Mouse (Mus musculus): Measurements from ENCODE around the gene Mpv17l2. TPM values are rescaled to one million over a fixed set of nuclear protein-coding genes. Genes with fewer than 3 reads are reported as not detected.

Gene Mpv17l2
- polyA plus RNA-seq, 1 experiment from 2014 or later: 36.6 TPM

DNA sequence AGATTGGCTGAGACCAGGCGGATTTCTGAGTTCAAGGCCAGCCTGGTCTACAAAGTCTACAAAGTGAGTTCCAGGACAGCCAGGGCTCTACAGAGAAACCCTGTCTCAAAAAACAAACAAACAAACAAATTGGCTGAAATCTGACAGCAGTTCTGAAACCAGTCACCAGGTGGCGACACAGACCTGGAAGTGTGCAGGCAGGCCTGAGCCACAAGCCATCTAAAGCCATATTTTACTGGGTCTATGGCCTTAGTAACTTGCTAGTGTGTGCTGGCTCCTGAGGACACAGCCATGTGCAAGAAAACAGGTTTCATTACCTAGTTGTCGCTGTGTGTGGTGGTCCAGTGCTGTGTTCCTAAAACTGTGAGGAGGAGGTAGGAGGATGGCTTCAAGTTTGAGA, 40.0 kb downstream of the Mpv17l2 start:
- Histone ChIP-seq H3K9ac (no peak overlapping the region), H3K36me3 (no peaks in the 10 kb centered on the region), H3K4me2 (replicated peaks) (no peak overlapping the region), H3K27me3 (peaks cover 13% of the 10 kb centered on the region; the same call in 1 of the 2 replicates), H3K4me3 (no peak overlapping the region), H3K9me3 (no peaks in the 10 kb centered on the region), H3K4me1 (peaks cover 3% of the 10 kb centered on the region; the same call in 1 of the 2 replicates), H3K27ac (no peak overlapping the region)
- 4% methylated on average over 3 of the region's 3 CpGs for WGBS
- peak; percentile 43; the same call in 1 of the 2 replicates for ATAC-seq (ENCODE audit: low FRiP score, low read depth)

GRCm38 (mm10) chr8:70719796-70720270, 40.9 kb downstream of the Mpv17l2 start:
- no peaks in the 10 kb centered on the region for H3K36me3 ChIP-seq
- 70% methylated on average over 9 of the region's 9 CpGs for WGBS
- H3K9me3 ChIP-seq: no peaks in the 10 kb centered on the region
- no peak for ATAC-seq (ENCODE audit: low FRiP score, low read depth)
- peaks cover 3% of the 10 kb centered on the region; the same call in 1 of the 2 replicates for H3K4me1 ChIP-seq
- H3K27ac ChIP-seq: no peak overlapping the region
- H3K4me3 ChIP-seq: no peak overlapping the region
- no peak overlapping the region for H3K9ac ChIP-seq
- H3K27me3 ChIP-seq: peaks cover 12% of the 10 kb centered on the region; the same call in 1 of the 2 replicates
- H3K4me2 ChIP-seq (replicated peaks): no peak overlapping the region

DNA sequence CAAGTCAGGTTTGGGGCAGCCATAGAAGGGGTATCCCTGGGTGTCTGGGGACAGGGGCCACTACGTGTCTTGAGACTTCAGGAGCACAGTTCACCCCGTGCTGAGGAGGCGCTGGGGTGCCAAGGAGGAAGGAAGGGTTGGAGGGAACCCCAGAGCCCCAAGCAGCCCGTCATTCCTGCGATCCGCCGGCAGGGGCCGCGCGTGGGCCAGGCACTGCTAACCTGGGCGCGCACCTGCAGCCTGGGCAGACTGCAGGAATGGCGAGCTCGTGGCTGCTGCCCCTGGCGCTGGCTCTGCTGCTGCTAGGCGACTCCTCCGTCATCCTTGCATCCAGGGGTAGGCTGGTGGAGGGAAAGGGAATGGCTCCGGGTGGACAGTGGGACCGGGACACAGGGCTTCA, 42.4 kb downstream of the Mpv17l2 start, which contains the start of gene Gm3336:
Gene Gm3336, plus strand, starts transcription at position 247 of the 400 bp plus-strand sequence.
- no peak within 1 kb of the TSS for H3K27ac ChIP-seq
- no peak for ATAC-seq (ENCODE audit: low FRiP score, low read depth)
- peaks cover 3% of the 10 kb centered on the region; the same call in 1 of the 2 replicates for H3K4me1 ChIP-seq
- H3K36me3 ChIP-seq: no peaks in the 10 kb centered on the region
- WGBS: 3% methylated on average over 19 of the region's 19 CpGs
- H3K9me3 ChIP-seq: no peaks in the 10 kb centered on the region
- H3K4me3 ChIP-seq: no peak within 1 kb of the TSS
- no peak within 1 kb of the TSS for H3K9ac ChIP-seq
- H3K4me2 ChIP-seq (replicated peaks): peak within 1 kb of the TSS; percentile 27
- peaks cover 12% of the 10 kb centered on the region; the same call in 1 of the 2 replicates for H3K27me3 ChIP-seq

DNA sequence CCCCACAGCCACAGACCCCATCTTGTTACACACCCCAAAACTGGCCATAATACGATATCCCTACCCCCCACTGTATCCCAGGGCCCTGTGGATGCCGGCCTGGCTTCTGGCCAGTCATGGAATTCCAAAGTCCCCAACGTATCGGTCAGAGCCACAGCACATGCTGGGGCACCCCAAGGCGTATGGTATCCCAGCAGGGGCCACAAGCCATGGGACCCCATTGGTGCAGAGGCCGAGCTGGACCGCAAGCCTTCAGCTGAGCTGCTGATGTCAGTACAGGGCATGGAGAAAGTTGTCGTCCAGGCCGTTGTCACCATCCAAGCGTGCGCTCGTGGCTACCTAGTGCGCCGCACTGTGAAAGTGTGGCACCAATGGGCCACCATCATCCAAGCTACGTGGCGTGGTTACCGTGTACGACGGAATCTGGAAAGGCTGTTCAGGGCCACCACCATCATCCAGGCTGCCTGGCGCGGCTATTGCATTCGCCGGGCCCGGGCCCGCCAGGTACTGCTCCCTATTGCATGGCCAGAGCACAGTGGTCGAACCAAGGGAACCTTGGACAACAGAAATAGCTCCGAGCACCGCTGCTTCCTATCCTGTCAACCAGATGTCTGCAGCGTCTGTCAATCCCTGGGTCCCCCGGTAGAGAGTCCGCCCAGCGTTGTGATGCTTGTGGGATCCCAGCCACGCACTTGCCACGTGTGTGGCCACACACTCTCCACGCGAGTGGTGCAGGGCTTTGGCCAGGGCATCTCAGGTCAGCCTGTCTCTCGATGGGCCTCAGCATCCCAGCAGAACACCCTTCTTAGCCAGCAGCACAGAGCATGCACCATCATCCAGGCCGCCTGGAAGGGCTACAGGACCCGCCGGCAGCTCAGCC, 44.0 kb downstream of the Mpv17l2 start:
- H3K4me1 ChIP-seq: peaks cover 3% of the 10 kb centered on the region; the same call in 1 of the 2 replicates
- no peak for ATAC-seq (ENCODE audit: low FRiP score, low read depth)
- no peak overlapping the region for H3K4me3 ChIP-seq
- no peak overlapping the region for H3K4me2 ChIP-seq (replicated peaks)
- H3K27ac ChIP-seq: no peak overlapping the region
- no peaks in the 10 kb centered on the region for H3K36me3 ChIP-seq
- no peak overlapping the region for H3K9ac ChIP-seq
- H3K9me3 ChIP-seq: no peaks in the 10 kb centered on the region
- H3K27me3 ChIP-seq: peaks cover 12% of the 10 kb centered on the region; the same call in 1 of the 2 replicates
- WGBS: 86% methylated on average over 40 of the region's 40 CpGs

- Histone ChIP-seq H3K9me3 (no peaks in the 10 kb centered on the region), H3K4me2 (replicated peaks) (no peak overlapping the region), H3K4me1 (peaks cover 3% of the 10 kb centered on the region; the same call in 1 of the 2 replicates), H3K27me3 (peaks cover 12% of the 10 kb centered on the region; the same call in 1 of the 2 replicates), H3K27ac (no peak overlapping the region), H3K36me3 (no peaks in the 10 kb centered on the region), H3K9ac (no peak overlapping the region), H3K4me3 (no peak overlapping the region)
- no peak for ATAC-seq (ENCODE audit: low FRiP score, low read depth)
- 48% methylated on average over 2 of the region's 2 CpGs for WGBS
These were observed 45.7 kb downstream of the Mpv17l2 start for GRCm38 (mm10) chr8:70715086-70715485.

- Histone ChIP-seq H3K27me3 (0 out of 2 replicates have a peak, but pooled peaks cover 4% of the 10 kb centered on the region), H3K9ac (no peak overlapping the region), H3K9me3 (no peaks in the 10 kb centered on the region), H3K36me3 (no peaks in the 10 kb centered on the region), H3K4me2 (replicated peaks) (no peak overlapping the region), H3K4me3 (no peak overlapping the region), H3K4me1 (peaks cover 3% of the 10 kb centered on the region; the same call in 1 of the 2 replicates), H3K27ac (no peak overlapping the region)
- WGBS: 85% methylated on average over 7 of the region's 7 CpGs
- no peak for ATAC-seq (ENCODE audit: low FRiP score, low read depth)
These were observed 46.8 kb downstream of the Mpv17l2 start for GRCm38 (mm10) chr8:70713991-70714390.

- H3K4me1 ChIP-seq: no peaks in the 10 kb centered on the region
- H3K27ac ChIP-seq: no peak overlapping the region
- H3K9ac ChIP-seq: no peak overlapping the region
- no peak overlapping the region for H3K4me2 ChIP-seq (replicated peaks)
- no peak overlapping the region for H3K4me3 ChIP-seq
- ATAC-seq (ENCODE audit: low FRiP score, low read depth): no peak
- no peaks in the 10 kb centered on the region for H3K27me3 ChIP-seq
- WGBS: 89% methylated on average over 11 of the region's 11 CpGs
- no peaks in the 10 kb centered on the region for H3K36me3 ChIP-seq
- H3K9me3 ChIP-seq: no peaks in the 10 kb centered on the region
These were observed 49.7 kb downstream of the Mpv17l2 start for GRCm38 (mm10) chr8:70711041-70711440.

DNA sequence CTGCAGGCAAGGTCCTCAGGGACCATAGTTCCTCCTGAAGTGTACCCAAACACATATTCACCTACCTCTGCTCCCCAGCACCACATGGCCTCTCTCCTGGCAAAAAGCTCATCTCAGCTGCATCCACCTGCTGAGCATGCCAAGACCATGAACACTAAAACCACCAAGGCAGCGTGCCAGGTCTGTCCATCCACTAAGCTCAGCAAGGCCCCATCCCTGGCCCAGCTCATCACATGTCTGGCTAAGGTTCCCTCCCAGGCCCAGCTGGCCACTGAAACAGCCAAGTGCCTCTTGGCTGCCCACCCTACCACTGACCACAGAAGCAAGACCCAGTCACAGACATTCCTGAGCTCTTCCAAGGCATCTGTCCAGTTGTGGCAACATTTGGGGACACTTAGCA, 50.5 kb downstream of the Mpv17l2 start:
- WGBS: 93% methylated on average over 1 of the region's 1 CpGs
- no peak overlapping the region for H3K4me2 ChIP-seq (replicated peaks)
- H3K9me3 ChIP-seq: no peaks in the 10 kb centered on the region
- H3K4me3 ChIP-seq: no peak overlapping the region
- no peaks in the 10 kb centered on the region for H3K27me3 ChIP-seq
- no peaks in the 10 kb centered on the region for H3K36me3 ChIP-seq
- H3K4me1 ChIP-seq: no peaks in the 10 kb centered on the region
- H3K27ac ChIP-seq: no peak overlapping the region
- no peak overlapping the region for H3K9ac ChIP-seq
- ATAC-seq (ENCODE audit: low FRiP score, low read depth): no peak

DNA sequence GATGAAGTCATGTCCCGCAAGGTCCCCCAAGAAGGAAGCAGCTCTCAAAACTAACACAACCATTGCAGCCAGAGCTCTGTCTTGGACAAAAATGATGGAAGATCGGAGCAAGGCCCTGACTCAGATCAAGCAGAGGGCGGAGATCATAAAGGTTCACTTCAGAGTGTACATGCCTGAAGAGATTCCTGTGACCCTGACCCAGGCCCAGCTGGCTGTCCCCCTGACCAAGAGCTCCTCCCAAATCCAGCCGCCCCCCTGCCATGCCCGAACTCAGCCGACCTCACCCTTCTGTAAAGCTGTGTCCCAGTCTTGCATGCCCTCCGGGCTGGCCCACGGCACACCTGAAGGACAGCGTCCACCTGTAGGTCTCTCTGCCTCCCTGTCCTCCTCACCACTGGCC, 51.0 kb downstream of the Mpv17l2 start:
- Histone ChIP-seq H3K9ac (no peak overlapping the region), H3K27ac (no peak overlapping the region), H3K4me2 (replicated peaks) (no peak overlapping the region), H3K4me3 (no peak overlapping the region), H3K36me3 (no peaks in the 10 kb centered on the region), H3K27me3 (no peaks in the 10 kb centered on the region), H3K9me3 (no peaks in the 10 kb centered on the region), H3K4me1 (no peaks in the 10 kb centered on the region)
- 90% methylated on average over 9 of the region's 9 CpGs for WGBS
- no peak for ATAC-seq (ENCODE audit: low FRiP score, low read depth)

Small RNAs within 50 kb of the gene (microRNA-seq; reads per million reads assigned to microRNA genes)
- not detected for gene Mir7240

Other genes starting within 250 kb of the Mpv17l2 start
- gene Fkbp8, start 233.2 kb downstream of the Mpv17l2 start, polyA plus RNA-seq (2015; fragmentation: Nextera tagmentation; extraction: Ambion mirVana): 284 and 290 TPM in 2 replicates
- 49.3 and 53.4 TPM in 2 replicates for gene Kxd1, start 233.0 kb downstream of the Mpv17l2 start, polyA plus RNA-seq (2015; fragmentation: Nextera tagmentation; extraction: Ambion mirVana)
- 20.9 and 21.4 TPM in 2 replicates for gene Ell, start 221.5 kb downstream of the Mpv17l2 start, polyA plus RNA-seq (2015; fragmentation: Nextera tagmentation; extraction: Ambion mirVana)
- gene Isyna1, start 166.6 kb downstream of the Mpv17l2 start, polyA plus RNA-seq (2015; fragmentation: Nextera tagmentation; extraction: Ambion mirVana): 162 and 165 TPM in 2 replicates
- gene Ssbp4, start 152.1 kb downstream of the Mpv17l2 start, polyA plus RNA-seq (2015; fragmentation: Nextera tagmentation; extraction: Ambion mirVana): 115 and 131 TPM in 2 replicates
- gene Lrrc25, start 144.8 kb downstream of the Mpv17l2 start, polyA plus RNA-seq (2015; fragmentation: Nextera tagmentation; extraction: Ambion mirVana): 1.9 and 2.3 TPM in 2 replicates
- 0.18 TPM in 1 of 2 replicates, not detected in the other for gene Gdf15, start 128.5 kb downstream of the Mpv17l2 start, polyA plus RNA-seq (2015; fragmentation: Nextera tagmentation; extraction: Ambion mirVana)
- gene Pgpep1, start 100.6 kb downstream of the Mpv17l2 start, polyA plus RNA-seq (2015; fragmentation: Nextera tagmentation; extraction: Ambion mirVana): 68.2 and 71.1 TPM in 2 replicates
- 240 and 246 TPM in 2 replicates for gene Lsm4, start 87.7 kb downstream of the Mpv17l2 start, polyA plus RNA-seq (2015; fragmentation: Nextera tagmentation; extraction: Ambion mirVana)
- 57.3 and 61.1 TPM in 2 replicates for gene Jund, start 62.0 kb downstream of the Mpv17l2 start, polyA plus RNA-seq (2015; fragmentation: Nextera tagmentation; extraction: Ambion mirVana)
- gene Iqcn, start 57.5 kb downstream of the Mpv17l2 start, polyA plus RNA-seq (2015; fragmentation: Nextera tagmentation; extraction: Ambion mirVana): not detected in 2 replicates
- not detected in 2 replicates for gene Gm3336, start 42.4 kb downstream of the Mpv17l2 start, polyA plus RNA-seq (2015; fragmentation: Nextera tagmentation; extraction: Ambion mirVana)
- 0.04 and 0.06 TPM in 2 replicates for gene Pde4c, start 37.2 kb downstream of the Mpv17l2 start, polyA plus RNA-seq (2015; fragmentation: Nextera tagmentation; extraction: Ambion mirVana)
- gene Rab3a, start 6.3 kb downstream of the Mpv17l2 start, polyA plus RNA-seq (2015; fragmentation: Nextera tagmentation; extraction: Ambion mirVana): 18.0 and 19.6 TPM in 2 replicates
- gene Pik3r2, start 15.8 kb upstream of the Mpv17l2 start, polyA plus RNA-seq (2015; fragmentation: Nextera tagmentation; extraction: Ambion mirVana): 78.1 and 81.3 TPM in 2 replicates
- gene Mast3, start 44.1 kb upstream of the Mpv17l2 start, polyA plus RNA-seq (2015; fragmentation: Nextera tagmentation; extraction: Ambion mirVana): 13.1 and 14.0 TPM in 2 replicates
- gene Il12rb1, start 47.5 kb upstream of the Mpv17l2 start, polyA plus RNA-seq (2015; fragmentation: Nextera tagmentation; extraction: Ambion mirVana): 0.06 TPM in 1 of 2 replicates, not detected in the other
- 6.1 and 6.2 TPM in 2 replicates for gene Arrdc2, start 78.8 kb upstream of the Mpv17l2 start, polyA plus RNA-seq (2015; fragmentation: Nextera tagmentation; extraction: Ambion mirVana)
- 2.9 and 4.3 TPM in 2 replicates for gene Kcnn1, start 102.3 kb upstream of the Mpv17l2 start, polyA plus RNA-seq (2015; fragmentation: Nextera tagmentation; extraction: Ambion mirVana)
- 113 and 117 TPM in 2 replicates for gene Ccdc124, start 113.0 kb upstream of the Mpv17l2 start, polyA plus RNA-seq (2015; fragmentation: Nextera tagmentation; extraction: Ambion mirVana)
- 0.39 and 0.45 TPM in 2 replicates for gene Slc5a5, start 131.8 kb upstream of the Mpv17l2 start, polyA plus RNA-seq (2015; fragmentation: Nextera tagmentation; extraction: Ambion mirVana)
- gene Rpl18a, start 136.5 kb upstream of the Mpv17l2 start, polyA plus RNA-seq (2015; fragmentation: Nextera tagmentation; extraction: Ambion mirVana): 4,263 and 4,460 TPM in 2 replicates
- 52.8 and 57.8 TPM in 2 replicates for gene Map1s, start 145.0 kb upstream of the Mpv17l2 start, polyA plus RNA-seq (2015; fragmentation: Nextera tagmentation; extraction: Ambion mirVana)

All from limb, embryonic 13.5 days (tissue).